Mouse (Mus musculus) liver, postnatal 0 days (tissue): ENCODE results near the gene Vmn1r21.

ENCODE experiments used
- CTCF ChIP-seq: sonication (generic); IDR thresholded peaks from 2 replicates; pipeline ENCODE4 v1.5.1; 2016; ENCODE audit warnings: antibody characterized with exemption, low read depth
- EP300 ChIP-seq: IDR thresholded peaks from 2 replicates; pipeline ENCODE4 v1.6.1; 2016; ENCODE audit warnings: antibody characterized with exemption, low read depth, mild to moderate bottlenecking

- TF ChIP-seq CTCF (no peak), EP300 (no peak)
These were observed 27.3 kb downstream of the Vmn1r21 start for GRCm38 (mm10) chr6:57822648-57823410.
